Mouse (Mus musculus): Measurements from ENCODE around the gene D430042O09Rik.

The D430042O09Rik gene

DNA sequence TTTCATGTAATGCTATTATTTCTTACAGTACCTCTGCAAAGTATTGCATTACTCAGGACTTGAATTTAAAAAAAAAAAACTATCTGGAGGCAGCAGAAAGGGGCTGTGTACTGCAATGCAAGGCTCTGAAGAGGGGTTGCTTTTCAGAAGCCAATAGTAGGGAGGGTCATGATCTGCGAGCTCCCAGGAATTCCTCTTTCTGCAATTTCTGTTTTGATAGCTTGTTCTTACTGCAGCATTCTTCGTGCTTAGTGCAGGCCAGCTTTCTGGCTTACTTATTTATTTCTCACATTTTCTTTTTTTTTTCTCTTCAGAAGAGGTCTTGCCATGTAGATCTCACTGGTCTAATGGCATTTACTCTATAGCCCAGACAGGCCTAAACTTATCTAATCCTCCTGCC is 32.8 kb downstream of the D430042O09Rik start:
- no peak for DNase-seq (ENCODE audit: low read depth, low spot score)

DNA sequence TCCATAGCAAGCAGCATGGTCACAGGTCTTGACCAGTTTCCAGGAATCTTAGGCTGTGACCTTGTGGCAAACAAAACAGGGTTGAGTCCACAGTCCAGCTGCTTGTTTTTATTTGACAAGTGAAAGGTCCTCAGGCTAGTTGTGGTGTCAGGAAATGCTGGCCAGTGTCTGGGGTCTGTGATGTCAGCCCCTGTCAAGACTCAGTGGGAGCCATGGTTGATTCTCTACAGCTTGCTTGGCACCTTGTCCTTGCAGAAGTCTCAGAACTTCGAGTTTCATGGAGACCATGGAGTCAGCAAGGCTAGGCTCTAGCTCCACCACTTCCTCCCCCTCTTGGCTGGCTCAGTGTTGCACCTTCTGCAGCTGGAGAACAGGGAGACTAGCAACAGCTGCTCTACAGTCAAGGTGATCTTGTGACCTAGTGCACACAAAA is 33.6 kb downstream of the D430042O09Rik start:
- no peak for DNase-seq (ENCODE audit: low read depth, low spot score)

DNA sequence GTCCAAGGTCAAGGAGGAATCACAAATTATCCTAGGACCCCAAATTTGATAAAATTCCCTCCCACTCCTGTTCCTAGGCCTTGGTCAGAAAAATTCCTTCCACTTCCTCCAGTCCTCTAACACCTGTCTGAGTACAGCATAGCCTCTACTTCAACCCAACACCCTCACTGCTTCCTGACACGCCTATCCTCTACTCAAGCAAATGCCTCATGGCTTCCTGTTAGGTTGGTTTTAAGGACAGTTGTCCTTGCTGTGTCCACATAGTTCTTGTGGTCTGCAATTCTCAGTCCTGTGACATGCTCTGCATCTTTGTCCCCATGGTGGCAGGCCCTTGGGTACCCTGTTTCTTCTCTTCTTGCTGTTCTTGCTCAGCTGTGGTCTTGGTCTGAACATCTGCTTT is 37.1 kb downstream of the D430042O09Rik start:
- DNase-seq (ENCODE audit: low read depth, low spot score), result no peak

DNA sequence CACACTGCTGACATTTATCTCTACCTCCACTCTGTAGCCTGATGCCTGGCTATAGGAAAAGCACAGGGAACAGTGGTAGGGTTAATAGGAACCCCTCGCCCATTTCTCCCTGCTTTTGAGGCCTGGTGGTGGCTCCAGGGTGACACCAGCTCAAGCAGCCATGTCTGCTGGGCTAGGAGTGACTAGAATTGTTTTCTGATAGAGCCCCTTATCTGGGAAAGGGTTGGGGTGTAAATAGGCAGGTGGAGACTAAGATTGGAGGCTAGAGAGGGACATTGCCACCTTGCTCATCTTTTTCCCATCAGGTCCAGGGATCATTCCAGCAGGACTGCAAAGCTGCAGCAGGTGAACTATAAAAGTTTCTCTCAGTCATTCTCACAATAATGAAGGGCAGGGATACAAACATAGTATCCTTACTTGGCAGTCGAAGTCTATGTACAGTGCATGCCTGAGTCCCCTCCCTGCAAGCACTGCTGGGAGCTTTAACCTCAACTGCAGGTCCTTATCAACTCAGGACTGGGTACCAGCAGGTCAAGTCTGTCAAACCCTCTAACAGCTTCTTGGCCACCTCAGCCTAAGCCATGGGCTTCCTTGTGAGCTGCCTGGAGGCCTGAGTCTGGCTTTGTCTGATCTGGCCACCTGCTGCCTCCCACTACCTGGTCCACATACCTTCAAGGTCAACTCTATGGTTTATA is 39.1 kb downstream of the D430042O09Rik start:
- DNase-seq (ENCODE audit: low read depth, low spot score), result no peak

DNA sequence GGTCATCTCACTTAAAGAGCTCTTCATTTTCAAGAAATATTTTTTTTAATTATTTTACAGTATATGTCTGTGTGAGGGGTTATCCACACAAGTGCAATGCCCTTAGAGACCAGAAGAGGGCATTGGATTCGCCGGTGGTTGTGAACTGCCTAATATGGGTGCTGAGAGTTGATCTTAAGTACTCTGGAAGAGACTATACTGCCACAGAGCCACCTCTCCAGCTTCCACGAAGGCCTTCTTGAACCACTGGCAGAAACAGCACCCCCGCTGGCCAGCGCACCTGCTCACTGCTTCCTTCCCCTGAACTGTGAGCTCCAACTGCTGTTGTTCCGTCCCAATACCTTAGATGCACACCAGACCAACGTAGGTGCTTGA is 39.6 kb downstream of the D430042O09Rik start:
- no peak for DNase-seq (ENCODE audit: low read depth, low spot score)

DNA sequence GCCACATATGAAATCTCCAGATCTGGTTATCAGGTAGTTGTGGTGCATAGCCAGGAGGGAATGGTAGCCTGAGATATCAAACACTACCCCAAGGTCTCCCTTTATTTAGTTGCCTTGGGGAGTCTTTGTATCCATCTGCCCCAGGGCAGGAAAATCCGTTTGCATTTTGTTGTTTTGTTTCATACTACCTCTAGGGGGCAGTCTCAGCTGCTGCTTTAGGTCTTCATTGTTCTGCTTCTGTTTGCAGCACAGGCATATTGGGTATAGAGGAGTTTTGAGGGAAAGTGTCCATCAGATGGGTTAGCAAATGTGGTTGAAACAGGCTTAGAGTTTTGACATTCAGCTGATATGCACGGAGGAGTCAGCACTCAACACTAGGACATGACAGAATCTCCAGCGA is 40.5 kb downstream of the D430042O09Rik start:
- no peak for DNase-seq (ENCODE audit: low read depth, low spot score)

DNA sequence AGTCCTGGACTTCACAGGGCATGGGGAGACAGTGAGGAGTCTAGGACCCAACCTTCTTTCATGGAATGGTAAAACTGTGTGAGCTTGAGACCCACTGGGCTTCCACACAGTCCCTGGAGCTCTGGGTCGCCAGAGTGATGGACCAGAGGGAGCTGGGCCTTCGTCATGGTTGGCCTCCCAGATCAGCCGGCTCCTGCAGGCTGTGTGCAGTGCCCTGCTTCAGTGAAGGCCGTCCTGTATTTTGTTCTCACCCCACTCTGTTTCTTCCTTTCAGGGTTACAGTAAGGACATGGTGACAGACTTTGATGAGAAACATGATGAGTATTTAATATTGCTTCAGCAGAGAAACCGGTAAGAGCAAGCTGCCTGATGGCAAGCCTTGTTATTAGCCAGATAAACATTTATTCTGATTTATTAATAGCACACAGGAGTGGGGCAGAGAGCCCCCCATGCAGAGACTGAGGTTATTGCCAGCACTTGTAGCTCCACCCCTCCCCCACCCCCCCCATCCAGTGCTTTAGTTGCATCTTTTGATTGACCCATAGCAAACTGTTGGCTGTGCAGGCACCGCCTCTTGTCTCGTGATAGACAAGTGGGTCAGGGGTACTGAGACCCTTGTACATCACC is 45.1 kb downstream of the D430042O09Rik start:
- no peak for DNase-seq (ENCODE audit: low read depth, low spot score)

DNA sequence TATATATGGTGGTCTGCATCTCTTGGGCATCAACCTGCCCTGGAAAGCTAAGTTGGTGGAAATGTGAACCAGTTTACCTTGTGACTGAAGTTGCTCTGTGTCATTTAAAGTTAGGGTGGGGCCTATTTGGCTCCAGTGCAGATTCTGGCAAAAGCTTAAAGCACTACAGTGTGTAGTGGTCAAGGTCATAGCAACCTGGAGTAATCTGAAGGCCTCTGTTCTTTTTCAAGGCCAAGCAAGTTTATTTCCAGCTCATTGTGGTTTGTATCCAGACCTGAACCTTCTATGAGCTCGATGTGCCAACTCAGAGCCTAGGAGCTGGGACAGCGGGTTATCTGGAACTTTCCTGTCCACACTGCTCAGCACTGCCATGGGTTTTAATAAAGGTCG is 45.6 kb downstream of the D430042O09Rik start:
- DNase-seq (ENCODE audit: low read depth, low spot score), result no peak

DNA sequence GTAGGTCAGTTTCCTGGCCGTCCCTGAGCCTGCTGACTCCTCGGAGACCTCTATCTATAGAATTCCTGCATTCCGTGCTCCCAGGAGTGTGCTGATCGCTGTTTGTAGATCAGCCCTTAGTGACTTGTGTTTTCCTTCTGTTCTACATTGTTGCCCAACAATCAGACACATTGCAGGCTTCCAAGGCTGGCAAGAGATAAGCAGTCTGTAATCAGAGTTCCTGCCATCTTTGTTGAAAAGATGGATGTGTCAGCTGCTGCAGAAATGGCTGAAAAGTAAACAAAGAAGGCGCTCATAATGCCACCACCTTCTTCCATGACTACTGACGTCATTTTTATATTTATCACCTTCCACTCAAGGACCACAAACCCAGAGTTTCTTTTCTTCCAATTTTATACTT is 49.1 kb downstream of the D430042O09Rik start:
- no peak for DNase-seq (ENCODE audit: low read depth, low spot score)

DNA sequence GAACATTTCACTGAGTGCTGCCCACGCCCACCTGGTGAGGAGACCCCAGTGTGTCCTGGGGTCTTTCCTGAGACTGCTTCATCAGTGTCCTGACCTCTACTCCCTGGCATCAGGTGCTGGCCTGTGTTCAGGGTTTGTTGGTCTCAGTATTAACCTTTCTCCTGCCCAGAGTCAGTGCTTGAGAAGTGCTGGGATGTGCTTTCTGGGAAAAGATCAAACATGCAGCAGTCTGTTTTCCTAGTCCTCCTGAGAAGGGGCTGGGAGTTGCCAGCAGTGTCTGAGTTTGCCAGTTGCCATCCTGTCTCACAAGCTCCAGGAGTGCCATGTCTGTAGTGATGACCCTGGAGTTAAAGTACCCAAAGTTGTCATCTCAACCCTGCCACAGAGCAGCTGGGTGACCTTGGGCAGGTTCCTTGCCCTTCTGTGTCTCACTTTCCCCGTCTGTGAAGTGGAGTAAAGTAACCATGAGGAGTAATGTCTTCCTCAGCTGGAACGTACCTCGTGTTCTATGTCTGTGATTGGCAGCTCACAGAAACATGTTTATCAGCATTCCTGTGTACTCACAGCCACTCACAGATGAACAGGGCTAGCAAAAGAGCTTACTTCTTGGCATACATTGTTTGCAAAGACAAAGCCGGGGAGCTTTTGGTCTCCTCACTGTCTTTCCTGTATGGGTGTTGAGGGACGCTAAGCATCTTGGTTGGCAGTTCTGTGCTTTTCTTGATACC is 50.4 kb downstream of the D430042O09Rik start:
- no peak for DNase-seq (ENCODE audit: low read depth, low spot score)

DNA sequence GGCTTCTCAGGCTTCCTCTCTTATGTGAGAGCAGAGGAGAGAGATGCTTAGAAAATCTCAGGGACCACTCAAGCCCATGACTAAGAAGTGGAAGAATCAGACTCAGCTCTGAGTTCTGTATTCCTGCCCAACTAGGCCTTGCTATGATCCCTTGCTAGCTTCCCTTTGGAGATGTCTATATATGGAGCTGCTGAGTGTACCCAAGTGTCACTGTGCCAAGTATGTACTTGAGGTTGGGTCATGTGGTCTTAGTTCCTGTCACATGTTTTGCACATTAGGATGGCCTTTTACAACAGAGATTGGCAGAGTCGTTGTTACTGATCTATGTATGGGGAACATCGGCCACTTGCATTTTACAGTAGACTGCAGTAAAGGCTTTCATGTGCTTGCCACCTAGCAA is 54.6 kb downstream of the D430042O09Rik start:
- DNase-seq (ENCODE audit: low read depth, low spot score), result no peak

DNA sequence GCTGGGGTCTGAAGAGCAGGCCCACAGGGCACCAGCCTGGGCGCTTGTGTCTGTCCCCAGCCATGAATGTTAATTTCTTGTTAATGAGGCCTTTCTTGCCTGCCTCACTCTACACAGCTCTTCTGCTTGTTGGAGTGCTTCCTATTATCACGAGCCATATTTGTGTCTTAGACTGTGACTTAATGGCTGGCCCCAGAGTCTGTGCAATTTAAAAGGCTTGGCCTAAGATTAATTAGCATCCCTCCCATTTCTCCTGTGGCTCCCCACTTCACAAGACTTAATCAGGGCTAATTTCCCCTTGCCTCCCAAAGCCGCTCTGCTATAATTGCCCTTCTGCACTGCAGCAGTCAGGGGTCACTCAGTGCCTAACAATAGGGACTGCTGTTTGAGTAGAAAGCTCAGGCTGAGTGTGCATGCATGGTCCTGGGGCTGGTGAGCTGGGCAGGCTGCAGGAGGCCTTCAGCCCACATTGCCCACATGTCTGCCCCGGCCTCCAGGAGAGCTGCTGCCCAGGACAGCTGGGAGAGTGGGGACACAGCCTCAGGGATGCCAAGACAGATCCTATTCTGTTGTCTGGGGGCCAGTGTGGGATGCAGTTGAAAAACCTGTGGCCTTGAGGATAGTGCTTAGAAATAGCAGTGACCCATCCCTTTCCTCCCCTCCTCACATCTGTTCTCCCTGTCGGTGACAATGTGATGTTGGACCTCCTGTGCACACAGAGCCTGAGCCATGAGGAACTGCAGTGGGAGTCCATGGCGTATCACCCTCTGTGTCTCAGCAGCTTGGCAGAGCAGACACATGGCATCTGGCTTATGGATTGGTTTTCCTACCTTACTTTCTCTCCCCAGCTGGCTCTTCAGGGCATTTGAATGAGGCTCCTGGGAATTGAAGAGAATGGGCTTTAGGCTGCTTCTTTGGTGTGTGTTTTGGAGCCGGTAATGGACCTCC is 55.5 kb downstream of the D430042O09Rik start:
- DNase-seq (ENCODE audit: low read depth, low spot score), result no peak

DNA sequence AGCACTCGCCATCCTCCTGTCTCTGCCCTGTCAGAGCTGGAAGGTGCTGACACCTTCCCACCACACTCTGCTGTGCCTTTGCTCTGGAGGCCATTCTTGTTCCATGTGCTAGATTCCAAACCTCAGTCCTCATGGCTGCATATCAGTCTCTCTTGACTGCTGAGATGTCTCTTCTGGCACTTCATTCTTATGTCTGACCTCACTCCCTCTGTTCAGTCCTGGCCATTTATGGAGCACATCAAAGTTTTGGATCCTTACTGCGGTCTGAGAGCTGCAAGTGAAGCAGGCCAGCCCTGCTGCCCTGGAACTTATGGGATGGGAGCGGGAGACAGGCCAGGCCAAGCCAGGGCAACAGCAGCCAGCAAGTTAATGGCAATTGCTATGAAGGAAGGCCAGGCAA is 56.7 kb downstream of the D430042O09Rik start:
- DNase-seq (ENCODE audit: low read depth, low spot score), result no peak

DNA sequence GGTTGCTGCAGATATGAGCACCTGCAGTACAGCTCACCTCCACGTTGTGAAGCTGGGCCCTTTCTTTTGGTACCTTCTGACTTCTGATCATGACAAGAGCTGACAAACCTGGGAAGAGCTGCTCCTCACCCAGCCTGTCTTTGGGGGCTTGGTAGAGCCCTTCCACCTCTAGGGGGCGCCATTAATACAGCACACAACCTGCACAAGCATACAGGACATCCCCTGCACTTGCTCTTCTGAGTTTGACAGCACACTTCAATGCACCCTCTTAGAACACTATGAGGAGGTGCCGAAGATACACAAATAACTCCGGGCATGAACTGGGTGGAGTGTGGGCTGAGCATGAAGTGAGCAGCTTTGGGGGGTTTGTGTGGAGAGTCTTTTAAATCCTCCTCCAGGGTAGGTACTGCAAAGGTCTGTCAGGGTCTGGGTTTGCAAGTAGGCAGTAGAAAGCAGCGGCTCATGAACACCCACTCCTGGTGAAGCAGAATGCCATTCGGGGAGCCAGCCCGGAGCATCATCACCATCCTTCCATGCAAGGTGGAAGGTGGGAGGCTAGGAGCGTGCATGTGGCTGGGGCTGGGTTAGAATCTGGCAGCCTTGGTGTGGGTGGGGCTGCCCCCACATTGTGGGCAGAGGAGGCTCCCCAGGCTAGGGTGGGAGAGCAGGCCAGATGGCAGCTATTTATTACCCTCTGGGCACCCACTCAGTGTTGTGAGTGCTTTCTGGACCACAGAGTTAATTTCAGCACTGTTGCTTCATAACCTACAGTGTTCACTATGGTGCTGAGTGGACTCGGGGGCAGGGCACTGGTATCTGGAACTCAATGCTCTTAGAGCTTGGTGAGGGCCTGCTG is 59.5 kb downstream of the D430042O09Rik start:
- peak; percentile 82 for DNase-seq (ENCODE audit: low read depth, low spot score)

DNA sequence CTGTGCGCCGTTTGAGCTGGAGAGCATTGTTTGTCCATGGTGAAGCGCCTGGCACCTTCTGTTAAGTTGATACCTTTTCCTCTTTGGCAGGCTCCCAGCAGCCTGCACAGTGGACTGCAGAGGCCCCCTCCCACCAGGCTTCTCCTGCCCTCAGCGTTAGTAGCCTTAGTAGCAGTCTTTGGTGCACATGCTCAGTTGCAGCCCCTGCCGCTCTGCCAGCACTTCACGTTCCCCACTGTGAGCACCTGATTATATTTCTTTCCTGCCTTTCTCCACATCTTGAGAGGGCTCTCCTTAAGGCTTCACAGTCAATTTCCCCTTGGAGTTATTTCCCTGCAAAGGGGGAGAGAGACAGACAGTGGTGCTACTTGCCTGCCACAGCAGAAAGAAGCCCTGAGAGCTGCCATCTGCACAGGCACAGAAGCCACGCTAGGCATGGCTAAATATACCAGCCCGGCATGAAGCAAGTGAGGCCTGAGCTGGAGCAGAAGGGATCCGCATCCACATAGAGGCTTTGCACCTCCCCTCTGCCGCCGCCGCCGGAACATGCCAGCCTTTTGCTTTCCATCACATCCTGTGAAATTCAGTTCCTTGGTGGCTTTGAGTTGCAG is 65.4 kb downstream of the D430042O09Rik start:
- peak; percentile 64 for DNase-seq (ENCODE audit: low read depth, low spot score)

DNA sequence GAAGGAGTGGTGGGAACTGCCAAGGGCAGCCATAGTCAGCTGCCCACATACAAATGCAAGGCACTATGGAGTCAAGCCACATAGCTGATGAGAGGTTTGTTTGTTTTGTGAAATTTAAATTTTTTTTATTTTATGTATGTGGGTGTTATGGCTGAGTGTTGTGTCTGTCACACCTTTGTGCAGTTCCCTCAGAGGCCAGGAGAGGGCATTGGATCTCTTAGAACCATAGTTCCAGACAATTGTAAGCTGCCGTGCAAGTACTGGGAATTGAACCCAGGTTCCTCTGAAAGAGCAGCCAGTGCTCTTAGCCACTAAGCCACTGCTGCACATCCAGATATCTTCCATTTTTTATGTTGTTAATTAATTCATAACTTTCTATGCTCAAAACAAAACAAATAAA is 75.5 kb downstream of the D430042O09Rik start:
- no peak for DNase-seq (ENCODE audit: low read depth, low spot score)

DNA sequence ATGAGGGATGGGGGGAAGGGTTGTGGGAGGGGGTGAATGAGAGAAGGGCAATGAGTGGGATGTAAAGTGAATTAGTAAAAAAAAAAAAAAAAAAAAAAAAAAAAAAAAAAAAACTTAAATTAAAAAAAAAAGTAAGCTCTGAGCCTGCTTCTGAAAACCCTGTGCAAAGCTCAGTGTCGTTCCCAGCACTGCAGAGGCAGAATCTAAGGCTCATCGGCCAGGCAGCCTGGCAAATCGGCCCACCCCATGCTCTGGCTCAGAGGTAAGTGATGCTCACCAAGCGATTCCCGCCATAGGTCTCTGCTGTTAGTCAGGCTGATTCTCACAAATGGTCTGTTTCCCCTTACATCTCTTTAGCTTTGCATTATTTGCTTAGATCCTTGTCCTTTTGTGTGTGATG is 78.4 kb downstream of the D430042O09Rik start:
- no peak for DNase-seq (ENCODE audit: low read depth, low spot score)

DNA sequence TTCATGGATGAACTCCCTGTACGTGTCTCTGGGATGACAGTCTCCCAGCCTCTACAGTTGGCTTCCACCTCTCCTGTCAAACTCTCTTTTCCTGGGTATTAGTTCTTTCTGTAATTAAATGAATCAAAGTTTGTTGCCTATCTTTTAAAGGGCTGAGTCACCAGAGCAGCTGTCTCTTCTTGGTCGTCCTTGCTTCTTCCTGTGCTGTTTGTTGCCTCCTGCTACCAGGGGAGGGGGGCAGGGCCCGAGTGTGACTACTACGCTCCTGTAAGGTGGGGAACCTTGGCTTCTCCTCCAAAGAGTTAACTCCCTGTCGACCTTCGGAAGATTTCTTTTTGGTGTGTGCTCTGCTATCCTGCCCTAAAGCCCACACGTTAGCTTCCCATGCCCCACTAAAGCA is 79.4 kb downstream of the D430042O09Rik start:
- no peak for DNase-seq (ENCODE audit: low read depth, low spot score)

DNA sequence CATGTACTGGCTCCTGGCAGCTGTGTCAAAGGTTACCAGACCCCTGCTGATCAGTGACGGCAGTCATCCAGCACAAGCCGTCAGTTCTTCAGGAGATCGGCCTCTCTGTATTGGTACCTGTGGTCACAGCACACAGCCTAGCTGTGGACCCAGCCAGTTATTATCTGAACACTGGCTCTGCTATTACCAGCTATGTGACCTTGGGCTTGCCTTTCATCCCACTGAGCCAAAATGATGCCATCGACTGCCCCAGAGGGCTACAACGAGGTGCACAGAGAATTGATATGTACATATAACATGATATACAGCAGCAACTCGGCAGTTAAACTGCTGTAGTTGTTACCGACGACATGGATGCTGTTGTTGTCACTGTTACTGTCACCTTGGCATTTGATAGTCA is 82.4 kb downstream of the D430042O09Rik start:
- no peak for DNase-seq (ENCODE audit: low read depth, low spot score)

DNA sequence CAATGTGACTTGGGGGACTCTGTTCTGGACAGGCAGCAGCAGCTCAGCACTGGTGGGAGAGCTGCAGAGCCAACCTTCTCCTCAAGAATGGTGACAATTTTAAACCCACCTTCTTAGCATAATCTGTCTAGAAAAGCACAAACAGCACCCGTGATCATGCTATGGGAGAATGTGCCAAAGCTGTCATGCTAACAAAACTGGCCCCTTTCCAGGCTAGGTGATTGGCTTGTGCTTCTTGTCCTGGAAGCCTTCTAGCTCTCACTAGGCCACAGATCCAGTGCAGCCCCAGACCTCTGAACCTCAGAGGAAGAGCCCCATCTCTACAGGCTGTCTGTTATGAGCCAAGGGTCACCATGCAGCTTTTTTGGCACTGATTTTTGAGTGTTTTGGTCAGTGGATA is 98.9 kb downstream of the D430042O09Rik start:
- no peak for DNase-seq (ENCODE audit: low read depth, low spot score)
